Mouse (Mus musculus) E14TG2a.4 (cell line): ENCODE measurements around the gene Tbc1d16.

Experiments used
- CTCF ChIP-seq: conservative IDR thresholded peaks from 2 replicates; pipeline ENCODE4 v1.5.1; 2014; ENCODE audit warnings: low read length
- NANOG ChIP-seq: IDR thresholded peaks from 2 replicates; pipeline ENCODE4 v1.6.1; 2014; ENCODE audit warnings: borderline replicate concordance, low read length, mixed read lengths
- POU5F1 ChIP-seq: IDR thresholded peaks from 2 replicates; pipeline ENCODE4 v1.6.1; 2014; ENCODE audit warnings: low read length, borderline replicate concordance

GRCm38 (mm10) chr11:119103991-119104390 lies 124.3 kb downstream of the Tbc1d16 start:
- TF ChIP-seq CTCF (no peak), POU5F1 (no peak), NANOG (no peak)
